Mouse (Mus musculus) cerebellum, postnatal 10 days (tissue): ENCODE measurements at regions not wholly inside any gene's neighbourhood (a gene's known extent, or its start where the extent isn't known, plus 50 kb on each side); places are given as distances from the start of the nearest gene placed in this dataset.
"Not testable (repeated sequence)": the region's sequence is repeated elsewhere in the genome, so short reads cannot be mapped to it uniquely, and the experiment has no call there.

Experiments used
- DNase-seq, 2 experiments: peaks; one replicate each; pipeline ENCODE4 v3.0.0; 2021; ENCODE audit warnings: mixed read lengths in 2 of 2

DNA sequence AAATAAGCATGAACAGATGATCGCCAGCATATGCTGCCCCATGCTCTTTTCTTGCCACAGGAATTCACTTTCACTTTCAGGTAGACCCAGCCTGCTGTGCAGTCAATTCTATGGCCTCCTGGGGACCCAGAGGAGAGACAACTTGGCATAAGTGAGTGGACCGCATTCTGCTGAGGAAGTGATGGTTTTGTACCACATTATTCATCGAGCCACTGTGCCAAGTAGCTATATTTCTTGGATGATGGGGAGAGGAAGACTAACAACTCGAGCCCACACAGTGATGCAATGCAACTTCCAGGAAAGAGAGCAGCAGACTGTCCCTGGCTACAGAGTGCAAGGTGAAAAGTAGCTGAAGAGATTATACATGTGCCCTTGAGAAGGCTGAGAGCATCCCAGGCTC, 515.8 kb upstream of the Kif18a start:
- peak; percentile 5 to 9 for DNase-seq

DNA sequence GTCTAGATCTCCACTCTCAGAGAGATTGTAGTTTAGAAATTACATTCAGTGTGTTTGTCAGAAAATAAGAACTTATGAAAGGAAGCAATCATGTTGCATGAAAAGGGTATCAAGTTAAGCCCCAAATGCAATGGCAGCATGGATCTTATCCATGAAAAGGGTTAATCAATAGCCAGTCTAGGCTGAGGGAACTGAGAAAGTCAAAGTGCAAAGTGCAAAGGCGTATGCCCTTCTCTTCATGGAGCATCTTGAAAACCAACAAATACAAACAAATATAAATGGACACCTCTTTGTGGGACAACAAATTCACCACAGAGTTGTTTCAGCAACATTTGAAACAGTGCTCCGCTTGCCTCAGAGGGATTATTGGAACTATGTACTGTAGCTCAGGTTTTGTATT, 514.1 kb upstream of the Kif18a start:
- DNase-seq, result no peak

DNA sequence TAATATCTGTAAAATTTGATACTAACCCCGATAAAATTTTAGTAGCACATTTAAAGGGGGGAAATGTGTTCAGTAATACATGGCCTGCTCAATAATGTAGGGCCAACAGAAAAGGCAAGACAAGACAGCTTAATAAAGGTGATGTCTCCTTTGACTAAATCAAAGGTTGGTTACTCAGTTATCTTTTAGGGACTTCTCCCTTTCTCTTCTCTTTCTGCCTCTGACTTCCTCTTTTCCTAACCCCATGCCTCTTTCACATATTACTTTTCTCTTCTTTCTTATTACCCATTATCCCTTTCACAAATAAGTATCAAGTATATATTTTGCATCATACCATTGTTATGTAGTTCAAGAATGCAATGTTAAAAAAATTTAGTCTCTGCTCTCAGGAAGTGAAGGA, 510.2 kb upstream of the Kif18a start:
- no peak for DNase-seq

DNA sequence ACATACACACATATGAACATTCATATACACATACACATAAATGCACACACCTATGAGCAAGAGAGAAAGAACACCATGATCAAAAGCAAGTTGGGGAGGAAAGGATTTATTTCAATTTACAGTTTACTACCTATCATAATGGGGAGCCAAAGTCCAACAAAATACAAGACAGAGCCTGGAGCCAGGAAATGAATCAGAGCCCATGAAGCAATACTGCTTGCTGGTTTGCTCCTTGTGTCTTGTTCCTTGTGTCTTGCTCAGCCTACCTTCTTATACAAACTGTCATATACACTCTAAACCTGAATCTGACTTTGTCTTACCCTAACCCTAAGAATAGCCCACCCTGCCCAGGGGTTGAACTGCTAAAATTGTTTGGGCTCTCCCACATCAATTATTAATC, 497.1 kb upstream of the Kif18a start:
- no peak for DNase-seq

DNA sequence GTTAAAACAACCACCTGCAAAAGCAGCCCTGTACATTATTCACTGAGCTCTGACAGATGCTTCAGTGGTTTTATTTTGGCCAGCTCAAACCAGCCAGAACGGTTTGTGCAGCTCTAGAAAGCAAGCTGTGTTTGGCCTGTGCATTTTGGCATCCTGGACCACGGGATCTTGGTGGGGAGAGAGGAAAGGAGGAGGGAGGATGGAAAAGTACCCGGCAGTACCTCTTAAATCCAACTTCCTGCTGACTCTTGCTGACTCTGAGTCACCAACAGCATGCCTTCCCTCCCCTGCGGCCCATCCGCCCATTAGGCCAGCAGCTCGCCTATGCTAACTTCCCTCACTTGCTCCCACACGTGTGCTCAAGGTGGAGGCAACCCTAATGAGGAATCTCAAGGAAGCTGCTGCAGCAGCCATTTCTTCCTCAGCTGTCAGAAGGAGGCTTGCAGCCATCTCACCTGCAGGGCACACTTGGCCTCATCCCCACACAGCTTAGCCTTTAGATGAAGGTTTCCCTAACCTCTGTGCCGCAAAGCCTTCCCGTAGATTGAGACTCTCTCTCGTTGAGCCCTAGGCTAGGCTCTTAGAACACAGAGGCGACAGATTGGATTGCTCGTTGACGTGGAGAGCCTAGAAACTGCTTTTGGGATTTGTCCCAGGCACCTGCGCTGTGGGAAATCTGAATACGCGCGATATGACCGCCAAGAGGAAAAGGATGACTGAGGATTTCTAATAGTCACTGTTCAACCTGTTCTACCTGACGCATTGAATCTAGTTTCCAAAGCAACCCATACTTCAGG, 495.2 kb upstream of the Kif18a start:
- DNase-seq, result peak; percentile 8 to 18

DNA sequence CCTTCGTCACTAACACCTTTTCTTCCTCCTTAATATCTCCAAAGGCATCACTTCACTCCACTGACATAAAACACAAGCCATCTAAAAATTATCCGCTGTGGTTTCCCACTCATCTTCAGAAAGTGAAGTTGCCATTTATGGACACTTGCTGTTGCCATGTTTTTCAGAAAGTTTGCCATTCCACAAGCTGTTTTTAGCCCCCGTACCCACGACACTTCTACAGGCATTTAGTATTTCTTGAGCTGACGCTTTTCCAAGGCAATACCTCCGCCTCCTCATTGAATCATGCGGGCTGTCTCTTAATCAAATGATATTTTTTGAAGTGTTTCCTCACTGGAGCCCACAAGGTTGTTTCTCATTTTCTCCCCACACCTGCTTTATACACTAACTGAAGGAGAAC, 491.4 kb upstream of the Kif18a start:
- DNase-seq, result no peak

DNA sequence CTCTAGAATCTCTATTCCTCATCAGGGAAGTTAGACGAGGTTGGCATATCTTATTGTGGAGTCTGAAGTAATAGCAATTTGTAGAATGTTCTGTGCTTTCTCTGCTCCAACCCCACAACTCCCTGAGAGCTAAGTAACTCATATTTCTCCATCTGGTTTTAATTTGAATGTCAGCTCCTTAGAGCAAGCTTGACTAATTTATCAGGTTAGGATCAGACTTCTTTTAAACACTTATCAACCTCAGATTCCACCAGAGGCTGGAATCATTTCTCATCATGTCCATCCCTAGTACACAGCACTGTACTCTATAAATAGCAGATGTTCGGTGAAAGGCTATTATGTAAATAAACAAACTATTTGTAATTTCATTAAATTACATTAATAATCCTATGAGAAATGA, 485.4 kb upstream of the Kif18a start:
- no peak for DNase-seq

DNA sequence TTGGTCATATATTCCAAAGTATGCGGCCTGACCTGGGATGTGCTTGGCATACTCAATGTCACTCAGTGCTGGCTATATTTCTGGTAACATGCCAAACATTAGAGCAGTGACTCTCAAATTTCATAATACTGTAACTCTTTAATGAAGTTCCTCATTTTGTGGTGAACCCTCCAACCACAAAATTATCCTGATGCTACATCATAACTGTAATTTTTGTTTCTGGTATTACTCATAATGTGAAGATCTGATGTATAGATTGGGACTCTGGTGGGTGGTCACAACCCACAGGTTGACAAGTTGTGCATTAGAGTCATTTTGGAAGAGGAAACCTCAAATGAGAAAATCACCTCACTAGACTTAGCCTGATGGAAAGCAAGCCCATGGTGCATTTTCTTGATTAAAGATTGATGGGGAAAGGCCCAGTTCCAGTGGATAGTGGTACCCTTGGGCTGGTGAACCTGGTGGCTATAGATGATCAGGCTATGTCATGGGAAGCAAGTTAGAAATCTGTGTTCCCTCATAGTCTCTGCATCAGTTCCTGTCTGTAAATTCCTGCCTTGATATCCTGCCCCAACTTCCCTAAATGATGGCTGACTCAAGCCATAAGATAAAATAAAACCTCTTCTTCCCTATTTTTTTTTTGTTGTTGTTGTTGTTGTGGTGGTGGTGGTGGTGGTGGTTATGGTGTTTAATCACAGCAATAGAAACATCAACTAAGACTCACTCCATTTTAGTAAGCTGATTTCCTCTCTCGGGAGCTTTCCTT, 483.5 kb upstream of the Kif18a start:
- no peak for DNase-seq

DNA sequence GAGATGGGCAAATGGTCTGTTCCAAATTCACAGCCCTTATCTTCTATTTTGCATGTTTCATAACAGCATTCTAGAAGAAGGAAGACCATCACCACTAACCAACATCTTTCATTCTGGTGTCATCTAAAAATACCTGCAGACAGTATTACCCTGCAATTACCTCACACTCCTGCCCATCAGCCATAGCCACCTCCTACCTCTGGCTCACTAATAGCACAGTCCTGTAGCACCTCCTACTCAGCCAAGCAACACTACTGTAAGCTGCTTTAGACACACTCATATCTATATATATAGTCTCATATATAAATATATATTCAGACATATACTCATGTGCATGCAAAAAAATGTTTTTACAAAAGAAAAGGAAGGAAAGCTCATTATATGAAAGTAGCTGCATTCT, 468.2 kb upstream of the Kif18a start:
- no peak for DNase-seq

DNA sequence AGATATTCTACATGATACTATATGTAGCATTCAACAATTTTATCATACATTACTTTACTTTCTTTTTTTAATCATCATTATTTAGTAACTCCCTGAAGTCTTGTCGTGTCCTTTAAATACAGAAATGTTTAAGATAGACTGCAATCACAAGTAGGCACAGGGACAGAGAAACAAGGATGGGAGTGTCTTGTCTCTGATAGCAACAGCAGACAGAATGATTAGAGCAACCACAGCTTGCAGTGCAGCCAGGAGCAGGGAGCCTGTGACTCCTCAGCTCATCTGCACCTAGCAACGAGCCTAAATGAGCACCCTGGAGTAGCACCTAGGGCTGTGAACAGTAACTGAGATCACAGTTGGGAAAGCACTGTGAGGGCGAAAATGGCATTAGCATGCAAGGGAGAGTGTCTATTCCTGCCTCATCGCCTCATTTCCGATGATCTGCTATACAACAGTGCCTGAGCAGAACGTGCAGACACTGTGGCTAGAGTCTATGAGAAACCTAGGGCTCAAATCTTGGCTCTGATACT, 467.4 kb upstream of the Kif18a start:
- no peak for DNase-seq

DNA sequence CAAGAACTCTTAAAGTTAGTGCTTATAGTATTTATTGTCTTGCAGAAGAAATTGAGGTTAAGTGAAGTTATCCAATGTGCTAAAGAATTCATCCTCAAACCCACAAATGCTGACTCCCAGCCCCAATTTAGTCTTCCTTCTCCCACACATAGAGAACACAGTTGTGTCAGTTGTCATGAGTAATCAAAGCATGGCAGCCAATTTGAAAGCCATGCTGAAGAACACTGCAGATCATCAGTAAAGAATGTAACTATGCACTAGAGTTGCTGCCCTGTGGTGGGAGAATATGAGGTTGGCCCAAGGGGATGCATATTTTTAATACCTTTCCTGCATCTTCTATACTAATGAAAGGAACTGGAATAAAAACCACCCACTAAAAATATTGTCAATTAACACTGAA, 464.0 kb upstream of the Kif18a start:
- no peak for DNase-seq

DNA sequence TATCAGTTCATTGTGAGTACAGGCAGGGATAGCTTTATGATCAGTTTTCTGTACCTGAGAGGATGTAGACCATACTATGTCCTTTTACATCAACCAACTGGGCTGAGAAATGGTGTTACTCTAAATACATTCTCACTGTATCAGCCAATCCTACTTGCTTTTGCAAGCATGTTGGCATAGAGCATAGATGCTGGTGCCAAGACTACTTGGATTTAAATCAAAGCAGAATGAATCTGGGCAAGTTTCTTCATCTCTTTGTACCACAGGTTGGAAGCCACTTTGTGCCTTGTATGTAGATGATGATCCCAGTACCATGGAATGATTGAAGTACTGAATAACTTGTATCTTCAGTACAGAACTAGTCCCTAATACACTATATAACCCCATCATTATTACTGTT, 456.5 kb upstream of the Kif18a start:
- DNase-seq, result peak; percentile 3 to 21

DNA sequence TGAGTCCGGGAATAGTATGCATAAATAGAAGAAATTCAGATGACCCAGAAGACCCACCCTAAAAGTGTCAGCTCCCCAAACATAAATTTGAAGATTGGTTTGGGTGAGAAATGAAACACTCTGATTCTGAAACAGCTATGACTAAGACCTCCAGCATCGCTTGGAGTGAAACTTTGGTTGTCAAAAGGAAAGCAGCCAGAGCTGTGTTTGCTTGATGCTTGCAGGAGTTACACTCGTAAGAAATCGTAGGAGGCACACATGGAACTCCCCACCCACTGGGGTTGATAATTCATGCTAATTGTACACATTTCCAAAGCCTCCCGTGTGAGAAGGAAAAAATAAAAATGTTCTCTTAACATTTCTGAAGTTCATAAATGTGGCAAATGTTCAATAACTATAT, 454.6 kb upstream of the Kif18a start:
- no peak for DNase-seq

DNA sequence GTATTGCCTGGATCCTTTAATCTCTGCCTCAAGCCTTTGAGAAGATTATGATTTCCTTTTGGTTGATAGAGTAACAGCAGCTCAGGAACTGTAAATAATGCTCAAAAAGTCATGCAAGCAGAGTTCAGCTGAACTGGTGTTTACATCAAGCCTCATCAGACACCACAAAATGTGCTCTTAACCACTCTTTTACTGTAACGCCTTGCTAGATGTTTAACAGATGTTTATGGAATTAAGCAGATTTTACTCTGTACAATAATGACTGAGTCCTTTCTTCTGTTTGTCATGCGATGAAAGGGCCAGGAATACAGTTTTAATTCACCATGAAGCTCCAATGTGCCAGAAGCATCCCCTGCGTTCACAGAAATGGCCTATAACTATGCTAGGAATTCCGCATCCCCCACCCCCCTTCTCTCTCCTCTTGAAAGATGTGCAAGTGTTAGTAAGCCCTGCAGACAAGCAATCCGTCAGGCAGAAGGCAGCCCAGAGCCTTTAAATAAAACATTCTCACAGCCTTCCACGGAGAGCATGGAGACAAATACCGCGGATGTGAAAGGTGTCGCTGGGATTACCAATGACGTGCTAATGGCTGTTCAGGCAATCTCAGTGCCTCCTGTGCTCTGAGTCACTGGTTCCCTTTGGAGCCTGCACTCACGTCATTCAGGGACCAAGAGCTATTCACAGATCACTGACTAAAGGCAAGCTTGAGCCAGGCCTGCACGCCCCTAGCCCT, 453.3 kb upstream of the Kif18a start:
- peak; percentile 5 to 10 for DNase-seq

DNA sequence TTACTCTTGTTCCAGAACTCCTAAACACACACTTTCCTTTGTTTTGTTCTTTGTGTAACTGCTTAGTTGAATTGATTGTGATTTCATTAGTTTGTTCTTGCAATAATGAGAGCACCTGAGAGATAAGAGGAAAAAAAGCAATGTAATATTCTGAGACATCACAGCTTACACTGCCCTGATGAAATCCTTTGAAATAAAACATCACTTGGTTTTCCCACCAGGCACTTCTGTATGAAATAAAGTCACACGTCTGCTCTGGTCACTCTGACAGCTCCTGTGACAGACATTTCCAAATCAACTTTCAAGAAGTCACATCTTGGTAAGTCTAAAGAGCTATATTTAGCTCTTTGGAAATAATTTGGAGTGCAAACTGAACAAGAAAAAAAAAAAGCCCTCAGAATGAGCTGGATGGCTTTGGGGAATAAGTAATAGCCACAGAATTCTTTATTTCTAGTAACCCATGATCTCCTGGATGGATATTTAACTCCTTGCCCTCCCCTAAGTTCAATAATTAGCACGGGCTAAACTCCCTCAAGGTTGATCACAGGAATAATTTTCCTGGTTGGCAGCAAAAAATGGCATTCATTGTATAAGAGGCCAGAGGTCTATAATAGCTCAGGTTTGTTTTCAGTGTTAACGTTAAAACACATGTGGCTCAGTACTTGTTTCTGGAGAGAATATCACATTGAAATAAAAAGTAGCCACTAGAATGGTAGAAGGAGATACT, 452.4 kb upstream of the Kif18a start:
- no peak for DNase-seq

DNA sequence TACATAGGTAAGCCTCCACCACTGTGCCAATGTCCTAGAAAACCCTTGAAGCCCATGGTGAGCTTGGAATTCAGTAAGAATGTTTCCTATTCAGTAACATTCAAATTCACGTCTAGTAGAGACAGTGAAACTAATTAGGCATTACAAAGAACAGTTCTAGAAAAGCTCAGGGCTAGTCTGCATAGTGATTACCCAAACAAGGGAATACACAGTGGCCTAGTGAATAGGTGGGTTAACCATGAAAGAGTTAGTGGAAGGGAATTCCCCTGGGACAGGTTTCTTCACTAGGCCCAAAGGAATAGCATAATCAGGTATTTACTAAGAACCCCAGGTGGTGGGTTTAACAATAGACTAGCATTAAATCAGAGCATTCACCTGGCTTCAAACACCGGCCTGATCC, 436.7 kb upstream of the Kif18a start:
- not testable (repeated sequence) for DNase-seq

DNA sequence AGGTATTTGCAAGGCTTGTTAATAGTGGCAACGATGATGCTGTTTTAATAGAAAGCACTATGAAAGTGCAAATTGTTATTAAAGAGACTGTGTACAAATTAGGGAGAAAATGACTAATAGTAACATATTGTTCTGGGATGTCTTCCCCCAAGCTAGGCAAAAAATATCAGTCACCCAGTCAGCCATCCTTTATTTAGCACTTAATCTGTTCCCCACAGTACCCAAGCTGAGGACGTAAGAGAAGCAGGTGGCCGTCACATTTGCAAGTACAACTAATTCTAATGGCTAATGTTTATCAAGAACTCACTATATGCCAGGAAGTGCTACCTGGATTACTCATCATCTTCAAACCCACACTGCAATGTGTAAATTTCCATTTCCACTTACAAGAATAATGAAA, 432.5 kb upstream of the Kif18a start:
- DNase-seq, result no peak

DNA sequence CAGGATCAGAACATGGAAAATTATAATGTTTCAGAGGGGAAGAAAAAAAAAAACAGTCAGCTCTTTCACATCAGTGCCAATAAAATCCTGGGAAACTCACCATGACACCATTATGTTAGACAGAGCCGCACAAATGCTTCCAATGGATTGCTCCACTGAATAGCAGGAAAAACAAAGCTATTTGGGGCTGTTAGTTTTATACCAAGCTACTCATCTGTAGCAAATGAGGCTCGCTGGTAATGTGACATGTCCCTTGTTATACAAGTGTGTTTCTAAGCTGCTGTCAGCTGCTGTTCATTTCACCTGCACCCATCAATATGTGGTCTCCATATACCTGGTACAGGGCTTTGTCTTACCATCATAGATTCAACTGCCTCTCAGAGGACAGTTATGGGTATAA, 426.1 kb upstream of the Kif18a start:
- peak in 1 of 2 experiments; percentile 1 for DNase-seq

DNA sequence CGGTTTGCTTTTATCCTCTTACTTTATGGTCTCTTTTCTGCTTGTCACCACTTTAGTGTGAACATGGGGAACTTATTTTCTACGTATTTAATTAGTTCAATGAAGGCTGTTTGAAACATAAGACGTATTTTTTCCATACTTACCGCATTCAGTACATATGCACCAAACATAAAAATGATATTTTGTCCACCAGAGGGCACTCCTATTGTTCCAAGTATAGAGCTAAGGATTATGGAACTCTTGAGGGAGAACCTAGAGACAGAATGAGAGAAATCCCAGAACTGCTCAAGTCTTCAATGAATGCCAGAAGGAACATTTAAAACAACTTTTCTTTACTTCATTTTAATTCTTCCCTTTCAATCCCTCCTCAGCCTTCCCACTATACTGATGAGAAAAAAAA, 403.4 kb upstream of the Kif18a start:
- DNase-seq, result peak; percentile 23 to 73

DNA sequence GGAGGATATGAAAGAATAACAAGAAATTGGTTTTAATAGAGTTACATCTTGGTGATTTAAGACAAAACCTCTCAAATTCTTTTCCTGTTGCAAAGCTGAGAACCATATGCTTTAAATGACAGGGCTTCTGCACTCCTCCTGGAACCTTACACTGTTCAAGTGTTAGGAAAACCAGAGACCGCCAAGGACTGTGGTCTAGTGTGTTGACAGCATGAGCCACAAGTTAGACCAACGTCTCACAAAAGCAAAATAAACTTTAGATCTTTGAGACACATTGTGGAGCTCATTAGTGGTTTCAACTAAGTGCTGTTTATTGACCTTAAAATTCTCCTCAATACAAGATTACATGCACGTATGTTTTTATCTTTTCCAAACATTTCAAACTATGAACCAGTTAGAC, 402.9 kb upstream of the Kif18a start:
- no peak for DNase-seq

DNA sequence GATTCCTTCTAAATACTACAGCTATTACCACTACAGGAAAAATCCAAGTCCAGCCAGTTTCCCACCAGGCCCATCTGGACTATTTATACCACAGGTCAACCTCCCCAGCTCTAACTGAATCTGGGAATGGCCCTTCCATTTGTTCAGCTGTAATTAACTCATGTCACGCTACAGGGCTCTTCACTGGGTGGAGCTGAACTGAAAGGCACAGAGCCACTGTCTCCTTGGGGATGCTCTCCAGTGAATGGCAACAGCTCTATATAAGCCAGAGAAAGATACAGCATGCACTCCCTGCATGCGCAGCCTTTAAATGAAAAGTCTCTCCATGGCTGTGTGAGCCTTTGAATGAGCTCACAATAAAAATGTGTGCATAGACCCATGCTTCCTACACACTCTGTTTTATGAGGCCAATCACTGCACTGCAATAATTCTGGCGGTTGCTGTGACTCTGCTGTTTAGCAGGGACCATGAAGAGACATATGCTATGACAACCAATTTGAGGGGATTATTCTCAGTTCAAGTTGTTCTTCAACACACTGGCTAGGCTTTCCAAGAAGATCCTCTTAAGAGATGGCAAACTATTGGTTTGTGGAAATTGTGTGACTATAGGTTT, 376.3 kb upstream of the Kif18a start:
- DNase-seq, result peak; percentile 33 to 54

DNA sequence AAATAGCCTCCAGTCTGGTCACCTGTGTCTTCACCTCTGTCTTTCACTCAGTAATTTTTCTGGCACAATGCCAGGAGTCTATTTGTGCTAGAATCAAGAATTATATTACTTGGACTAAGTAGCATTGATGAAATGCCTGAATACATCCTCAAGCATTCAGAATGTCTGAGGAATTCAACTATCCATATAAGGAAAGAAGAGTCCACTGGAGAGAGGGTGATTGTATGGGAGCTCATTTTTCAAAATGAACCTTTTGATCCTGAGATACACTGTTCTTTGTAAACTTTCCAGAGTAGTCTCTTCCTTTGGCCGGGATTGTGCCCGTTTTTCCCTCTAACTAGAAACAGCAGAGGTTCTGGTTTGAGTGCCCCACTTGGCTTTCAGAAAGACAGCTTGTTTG, 367.0 kb upstream of the Kif18a start:
- no peak for DNase-seq
